Mouse (Mus musculus) ES-Bruce4 (cell line): Measurements from ENCODE around the gene Gm2174.

Source experiments
- CTCF ChIP-seq: IDR thresholded peaks from one replicate; pipeline ENCODE4 v1.8.1; 2011; ENCODE audit warnings: low read depth, low read length
- POLR2A ChIP-seq: IDR thresholded peaks from one replicate; pipeline ENCODE4 v1.8.1; 2011; ENCODE audit warnings: low read length; ENCODE audit not compliant: insufficient read depth

DNA sequence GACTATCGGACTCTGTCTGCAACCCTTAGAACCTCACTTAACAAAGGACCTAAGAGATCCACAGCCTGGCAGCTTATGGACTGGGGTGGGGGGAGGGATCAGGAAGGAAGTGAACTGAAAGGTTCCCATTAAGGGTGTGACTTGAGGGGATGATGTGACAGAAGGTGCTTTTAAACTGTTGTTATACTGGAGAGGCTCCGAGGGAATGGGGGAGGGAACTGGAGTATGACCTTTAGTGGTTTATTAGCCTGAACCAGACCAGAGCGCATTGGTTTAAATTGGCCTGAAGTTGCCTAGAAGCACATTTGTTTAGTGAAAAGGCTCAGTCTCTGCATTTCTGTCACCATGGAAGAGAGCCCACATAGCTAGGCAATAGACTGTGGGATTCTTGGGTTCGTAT lies 19.9 kb downstream of the Gm2174 start:
- no peak for TF ChIP-seq CTCF
- no peak for TF ChIP-seq POLR2A
